Mouse (Mus musculus) hindbrain, embryonic 11.5 days (tissue): Measurements from ENCODE around the gene Mdga1. TPM values are rescaled to one million over a fixed set of nuclear protein-coding genes. Genes with fewer than 3 reads are reported as not detected.

Source experiments
- ATAC-seq: fragments of 200-750 bp; cut with Nextera tagmentation; 2 replicates; pipeline ENCODE4 v1.8.0; 2017; ENCODE audit warnings: mild to moderate bottlenecking, moderate TSS enrichment, moderate library complexity; ENCODE audit not compliant: low FRiP score
- DNase-seq: peaks from one replicate; pipeline ENCODE4 v3.0.0-alpha.2; 2015; ENCODE audit warnings: low spot score
- H3K27ac ChIP-seq: fragments of 300-500 bp; sonication (generic); 2 replicates; pipeline ENCODE4 v1.5.1; 2014; ENCODE audit warnings: mild to moderate bottlenecking, low read depth, low read length
- H3K27me3 ChIP-seq: fragments of 300-500 bp; sonication (generic); 2 replicates; pipeline ENCODE4 v1.6.1; 2014; ENCODE audit warnings: mild to moderate bottlenecking, low read length, moderate library complexity, mixed read lengths; ENCODE audit not compliant: control insufficient read depth, insufficient read depth
- H3K36me3 ChIP-seq: fragments of 300-500 bp; sonication (generic); 2 replicates; pipeline ENCODE4 v1.6.1; 2014; ENCODE audit warnings: mild to moderate bottlenecking, low read length, moderate library complexity, mixed read lengths; ENCODE audit not compliant: control insufficient read depth, insufficient read depth
- H3K4me1 ChIP-seq: fragments of 300-500 bp; sonication (generic); replicated peaks from 2 replicates; pipeline ENCODE4 v1.6.1; 2014; ENCODE audit warnings: low read length, mixed read lengths; ENCODE audit not compliant: control insufficient read depth, insufficient read depth
- H3K4me2 ChIP-seq: fragments of 300-500 bp; sonication (generic); replicated peaks from 2 replicates; pipeline ENCODE4 v1.6.1; 2014; ENCODE audit warnings: mild to moderate bottlenecking, low read depth, low read length
- H3K4me3 ChIP-seq: fragments of 300-500 bp; sonication (generic); 2 replicates; pipeline ENCODE4 v1.5.1; 2014; ENCODE audit warnings: low read depth, low read length
- H3K9ac ChIP-seq: fragments of 300-500 bp; sonication (generic); 2 replicates; pipeline ENCODE4 v1.6.1; 2014; ENCODE audit warnings: low read depth, low read length
- H3K9me3 ChIP-seq: fragments of 300-500 bp; sonication (generic); 2 replicates; pipeline ENCODE4 v1.6.1; 2016; ENCODE audit warnings: low read length; ENCODE audit not compliant: control insufficient read depth
- WGBS: fragments of 180-500 bp; shearing (Covaris S2); extraction: QIAGEN DNeasy Blood & Tissue Kit; methylation state at CpG from one replicate; pipeline ENCODE4 v1.1.7; 2014; 5-methylcytosine and 5-hydroxymethylcytosine counted together
- polyA plus RNA-seq: library from polyadenylated mRNA; unstranded; fragments of >200 nt; fragmentation: Nextera tagmentation; extraction: Ambion mirVana; gene quantifications from 2 replicates; pipeline ENCODE4 v1.2.1, GENCODE M21; 2014

Mdga1 gene
- polyA plus RNA-seq, 1 experiment from 2014 or later: 4.6 TPM

DNA sequence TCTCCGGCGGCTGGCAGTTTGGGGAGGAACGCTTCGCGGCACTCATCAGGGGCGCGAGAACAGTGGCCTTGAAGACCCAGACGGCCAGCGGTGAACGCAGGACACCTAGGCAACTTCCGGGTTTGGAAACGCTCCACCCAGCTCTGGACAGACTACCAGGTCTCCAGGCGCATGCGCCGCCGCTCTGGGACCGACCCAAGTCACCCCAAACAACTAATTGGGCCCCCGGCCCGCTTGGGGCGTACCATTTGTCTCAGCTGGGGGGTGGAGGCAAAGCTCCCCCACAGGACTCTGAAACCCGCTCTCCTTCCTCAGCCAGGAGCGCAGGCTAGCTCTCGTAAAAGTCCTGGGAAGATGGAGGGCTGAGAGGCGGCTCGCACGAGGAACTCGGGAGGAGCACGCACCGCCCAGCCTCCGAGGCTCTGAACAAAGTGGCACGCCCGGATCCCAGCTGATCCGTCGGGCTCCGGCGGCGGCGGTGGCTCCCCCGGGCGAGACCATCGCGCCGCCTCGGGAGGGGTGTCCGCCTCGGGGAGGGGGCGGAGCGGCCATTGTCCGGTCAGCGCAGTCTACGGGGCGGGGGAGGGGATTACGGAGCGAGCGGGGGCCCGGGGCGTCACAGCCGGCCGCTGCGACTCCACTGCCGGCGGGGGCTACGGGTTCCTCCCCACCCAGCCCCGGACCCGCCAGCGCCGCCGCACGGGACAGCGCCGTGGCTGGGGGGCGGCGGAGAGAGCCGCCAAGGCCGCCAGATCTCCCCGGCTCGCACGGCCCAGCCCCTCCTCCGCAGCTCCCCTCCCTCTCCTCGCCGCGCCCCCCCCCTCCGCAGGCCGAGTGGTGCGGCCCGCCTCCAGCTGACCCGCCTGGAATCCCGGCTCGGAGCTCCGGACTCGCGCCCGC lies 34.6 kb upstream of the Mdga1 start, which contains the start of gene Zfand3:
Gene Zfand3 (plus strand): TSS at position 531 of the 900 bp plus-strand sequence.
- WGBS: 1% methylated on average over 52 of the region's 93 CpGs
- DNase-seq (peak; percentile 97), ATAC-seq (peak; percentile 93)
- Histone ChIP-seq H3K4me3 (peak within 1 kb of the TSS; percentile 94), H3K9me3 (no peaks in the 10 kb centered on the region), H3K36me3 (no peaks in the 10 kb centered on the region), H3K9ac (peak within 1 kb of the TSS; percentile 96), H3K4me1 (peaks cover 7% of the 10 kb centered on the region), H3K4me2 (peak within 1 kb of the TSS; percentile 68), H3K27ac (peak within 1 kb of the TSS; percentile 100), H3K27me3 (no peaks in the 10 kb centered on the region)

DNA sequence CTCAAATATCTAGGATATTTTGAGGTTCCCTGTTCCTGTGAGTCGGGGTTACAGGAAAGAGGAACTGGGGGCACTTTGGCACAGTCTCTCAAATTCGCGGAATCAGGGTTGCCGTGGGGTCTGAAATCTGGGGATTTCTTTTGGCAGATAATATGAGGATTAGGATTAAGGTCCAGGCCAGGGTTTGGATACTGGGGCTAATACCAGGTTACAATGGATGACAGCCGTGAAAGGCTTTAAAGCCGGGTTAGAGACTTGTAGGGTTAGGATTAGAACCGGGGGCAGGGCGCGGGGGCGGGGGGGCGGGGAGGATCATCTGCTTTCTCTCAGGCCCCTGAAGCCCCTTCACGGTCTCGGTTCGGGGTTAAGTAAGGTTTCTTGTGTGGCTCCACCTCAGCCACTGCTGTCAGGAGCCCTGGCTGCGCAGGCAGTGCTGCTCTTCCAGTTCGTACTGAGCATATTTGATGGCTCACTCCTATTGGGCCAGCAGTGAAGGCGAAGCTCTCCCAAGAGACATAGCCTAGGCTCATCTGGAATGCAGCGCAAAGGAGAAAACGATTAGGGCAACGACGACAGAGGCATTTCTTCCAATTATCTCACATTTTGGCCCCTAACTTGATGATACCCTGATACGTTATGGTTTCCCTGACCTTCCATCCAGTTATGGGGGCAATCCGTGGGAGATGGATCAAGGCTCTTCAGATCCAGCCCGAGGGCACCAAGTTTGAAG lies 28.8 kb upstream of the Mdga1 start:
- Histone ChIP-seq H3K27me3 (no peaks in the 10 kb centered on the region), H3K4me2 (no peak overlapping the region), H3K9me3 (no peaks in the 10 kb centered on the region), H3K9ac (no peak overlapping the region), H3K4me1 (peaks cover 2% of the 10 kb centered on the region; the same call in 1 of the 2 replicates), H3K36me3 (no peaks in the 10 kb centered on the region), H3K27ac (no peak overlapping the region), H3K4me3 (no peak overlapping the region)
- WGBS: 78% methylated on average over 24 of the region's 24 CpGs
- DNase-seq (no peak), ATAC-seq (no peak)

DNA sequence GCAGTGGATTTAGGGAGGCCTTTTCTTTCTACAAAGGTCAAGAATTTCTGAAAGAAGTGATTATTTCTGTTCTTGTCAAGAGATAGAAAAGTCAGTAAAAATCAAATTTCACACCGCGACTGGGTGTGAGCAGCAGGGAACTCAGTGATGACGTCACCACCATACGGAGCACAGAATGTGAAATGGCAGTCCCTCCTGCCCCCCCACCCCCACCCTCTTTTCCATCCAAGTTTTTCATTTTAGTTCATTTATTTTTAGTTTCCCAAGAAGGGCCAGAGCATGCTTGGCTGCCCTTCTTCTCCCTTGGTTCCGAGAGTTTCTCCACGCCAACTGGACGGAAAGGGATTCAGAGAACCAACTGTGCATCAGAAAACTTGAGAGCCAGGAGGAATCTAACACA lies 27.8 kb upstream of the Mdga1 start:
- 87% methylated on average over 7 of the region's 7 CpGs for WGBS
- H3K4me3 ChIP-seq: no peak overlapping the region
- ATAC-seq: no peak
- H3K9me3 ChIP-seq: no peaks in the 10 kb centered on the region
- H3K36me3 ChIP-seq: no peaks in the 10 kb centered on the region
- DNase-seq: no peak
- H3K27ac ChIP-seq: no peak overlapping the region
- no peak overlapping the region for H3K4me2 ChIP-seq
- no peaks in the 10 kb centered on the region for H3K27me3 ChIP-seq
- H3K9ac ChIP-seq: no peak overlapping the region
- no peaks in the 10 kb centered on the region for H3K4me1 ChIP-seq

DNA sequence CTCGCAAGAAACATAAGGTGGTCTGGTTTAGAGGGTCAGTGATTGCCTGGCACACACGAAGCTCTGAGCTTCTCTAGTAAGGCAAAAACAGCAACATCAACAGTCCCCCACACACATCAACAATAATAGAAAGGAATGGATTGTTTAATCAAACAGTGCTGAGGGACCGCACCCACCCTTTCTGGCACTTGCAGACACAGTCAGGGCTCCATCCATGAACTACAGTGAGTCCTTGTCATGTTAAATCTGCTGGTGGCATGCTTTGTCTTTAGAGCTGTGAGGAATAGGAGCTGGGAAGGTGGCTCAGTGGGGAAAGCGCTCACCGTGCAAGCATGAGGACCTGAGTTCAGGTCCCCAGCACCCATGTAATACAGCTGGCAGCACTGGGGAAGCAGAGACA lies 26.1 kb upstream of the Mdga1 start:
- 86% methylated on average over 5 of the region's 5 CpGs for WGBS
- ATAC-seq: no peak

DNA sequence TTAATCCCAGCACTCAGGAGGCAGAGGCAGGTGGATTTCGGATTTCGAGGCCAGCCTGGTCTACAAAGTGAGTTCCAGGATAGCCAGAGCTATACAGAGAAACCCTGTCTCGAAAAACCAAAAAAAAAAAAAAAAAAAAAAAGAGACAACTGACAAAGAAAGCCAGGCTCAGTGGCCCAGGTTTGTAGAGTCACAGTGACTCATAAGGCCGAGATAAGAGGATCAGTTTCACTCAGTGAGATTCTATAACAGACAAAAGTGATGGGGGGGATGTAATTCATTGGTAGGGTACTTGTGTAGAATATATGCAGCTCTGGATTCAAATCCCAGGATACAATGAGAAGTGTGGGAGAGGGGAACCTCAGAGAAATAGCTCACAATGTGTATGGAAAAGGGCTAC lies 24.6 kb upstream of the Mdga1 start:
- no peaks in the 10 kb centered on the region for H3K36me3 ChIP-seq
- H3K4me3 ChIP-seq: no peak overlapping the region
- no peaks in the 10 kb centered on the region for H3K9me3 ChIP-seq
- ATAC-seq (no peak), DNase-seq (no peak)
- H3K9ac ChIP-seq: no peak overlapping the region
- no peak overlapping the region for H3K27ac ChIP-seq
- H3K4me2 ChIP-seq: no peak overlapping the region
- H3K27me3 ChIP-seq: no peaks in the 10 kb centered on the region
- 87% methylated on average over 4 of the region's 4 CpGs for WGBS
- H3K4me1 ChIP-seq: no peaks in the 10 kb centered on the region

More for the DNA sequence above, 26.1 kb upstream of the Mdga1 start:
- H3K9ac ChIP-seq: no peak overlapping the region
- H3K27ac ChIP-seq: no peak overlapping the region
- no peaks in the 10 kb centered on the region for H3K27me3 ChIP-seq
- H3K9me3 ChIP-seq: no peaks in the 10 kb centered on the region
- no peaks in the 10 kb centered on the region for H3K36me3 ChIP-seq
- H3K4me2 ChIP-seq: no peak overlapping the region
- no peak for DNase-seq
- no peaks in the 10 kb centered on the region for H3K4me1 ChIP-seq
- no peak overlapping the region for H3K4me3 ChIP-seq

DNA sequence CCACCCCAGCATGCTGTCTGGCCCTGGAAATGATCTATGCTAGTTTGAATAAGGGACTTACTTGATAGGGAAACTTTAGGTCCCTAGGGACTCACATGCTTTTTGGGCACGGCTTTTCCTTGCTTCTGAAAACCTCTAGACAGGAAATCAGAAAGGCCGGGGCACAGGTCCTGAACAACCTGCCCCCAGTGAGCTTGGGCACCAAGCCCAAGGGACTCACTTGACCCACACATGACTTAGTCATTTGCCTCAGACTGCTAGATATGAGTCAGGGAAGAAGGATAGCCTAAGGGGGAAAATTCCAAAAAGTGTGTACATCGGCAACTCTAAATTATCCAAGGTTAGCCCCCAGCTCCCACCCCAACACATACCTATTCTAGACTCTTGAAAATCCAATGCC lies 24.1 kb upstream of the Mdga1 start:
- 85% methylated on average over 3 of the region's 3 CpGs for WGBS
- Histone ChIP-seq H3K4me2 (no peak overlapping the region), H3K27ac (no peak overlapping the region)

DNA sequence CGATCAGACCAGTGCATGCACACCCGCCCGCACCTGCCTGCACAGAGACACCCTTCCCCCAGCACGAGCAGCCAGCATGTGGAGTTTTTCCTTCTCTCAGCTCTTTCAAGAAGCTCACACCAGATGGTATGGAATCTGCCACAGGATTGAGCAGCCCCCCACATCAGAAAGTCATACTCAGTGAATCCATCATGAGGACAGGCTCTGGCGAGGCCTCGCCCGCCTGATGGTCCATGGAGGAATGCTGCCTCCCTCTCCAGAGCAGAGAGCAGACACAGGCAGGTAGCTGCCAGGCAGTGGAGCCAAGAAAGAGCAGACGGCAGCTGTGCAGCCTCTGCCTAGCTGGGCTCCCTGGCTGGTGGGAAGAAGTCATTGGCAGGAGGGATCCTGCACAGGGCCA lies 23.6 kb upstream of the Mdga1 start:
- H3K27ac ChIP-seq: no peak overlapping the region
- H3K36me3 ChIP-seq: no peaks in the 10 kb centered on the region
- no peak for ATAC-seq
- 79% methylated on average over 8 of the region's 8 CpGs for WGBS
- H3K4me2 ChIP-seq: no peak overlapping the region
- no peak for DNase-seq
- H3K4me3 ChIP-seq: no peak overlapping the region
- H3K9ac ChIP-seq: no peak overlapping the region
- H3K27me3 ChIP-seq: no peaks in the 10 kb centered on the region
- H3K9me3 ChIP-seq: no peaks in the 10 kb centered on the region
- H3K4me1 ChIP-seq: no peaks in the 10 kb centered on the region

More for the DNA sequence above, 24.1 kb upstream of the Mdga1 start:
- DNase-seq (no peak), ATAC-seq (no peak)
- no peak overlapping the region for H3K9ac ChIP-seq
- no peaks in the 10 kb centered on the region for H3K9me3 ChIP-seq
- H3K27me3 ChIP-seq: no peaks in the 10 kb centered on the region
- H3K4me1 ChIP-seq: no peaks in the 10 kb centered on the region
- H3K4me3 ChIP-seq: no peak overlapping the region
- H3K36me3 ChIP-seq: no peaks in the 10 kb centered on the region

DNA sequence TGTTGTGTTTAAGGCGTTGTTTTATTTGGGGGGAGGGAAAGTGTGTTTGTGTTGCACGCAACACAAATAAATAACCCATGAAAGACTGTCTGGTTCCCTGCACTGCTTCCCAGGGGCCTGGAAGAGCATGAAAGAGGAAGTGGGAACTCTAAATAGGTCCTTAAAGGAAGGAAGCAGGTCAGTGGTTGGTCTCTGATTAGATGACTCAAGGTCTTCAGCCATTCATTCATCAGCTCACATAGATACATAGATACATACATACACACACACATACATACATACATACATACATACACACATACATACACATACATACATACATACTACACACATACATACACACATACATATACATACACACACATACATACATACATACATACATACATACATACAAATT lies 21.0 kb upstream of the Mdga1 start:
- no peaks in the 10 kb centered on the region for H3K9me3 ChIP-seq
- no peak overlapping the region for H3K27ac ChIP-seq
- no peak overlapping the region for H3K4me3 ChIP-seq
- no peak overlapping the region for H3K9ac ChIP-seq
- H3K36me3 ChIP-seq: no peaks in the 10 kb centered on the region
- H3K27me3 ChIP-seq: no peaks in the 10 kb centered on the region
- WGBS: 95% methylated on average over 2 of the region's 2 CpGs
- DNase-seq (no peak), ATAC-seq (no peak)
- no peak overlapping the region for H3K4me2 ChIP-seq
- H3K4me1 ChIP-seq: no peaks in the 10 kb centered on the region
